Mouse (Mus musculus): ENCODE measurements around the gene Thsd7a. TPM values are rescaled to one million over a fixed set of nuclear protein-coding genes. Genes with fewer than 3 reads are reported as not detected.

Gene Thsd7a
- polyA plus RNA-seq, 1 experiment from 2014 or later: 5.2 TPM

DNA sequence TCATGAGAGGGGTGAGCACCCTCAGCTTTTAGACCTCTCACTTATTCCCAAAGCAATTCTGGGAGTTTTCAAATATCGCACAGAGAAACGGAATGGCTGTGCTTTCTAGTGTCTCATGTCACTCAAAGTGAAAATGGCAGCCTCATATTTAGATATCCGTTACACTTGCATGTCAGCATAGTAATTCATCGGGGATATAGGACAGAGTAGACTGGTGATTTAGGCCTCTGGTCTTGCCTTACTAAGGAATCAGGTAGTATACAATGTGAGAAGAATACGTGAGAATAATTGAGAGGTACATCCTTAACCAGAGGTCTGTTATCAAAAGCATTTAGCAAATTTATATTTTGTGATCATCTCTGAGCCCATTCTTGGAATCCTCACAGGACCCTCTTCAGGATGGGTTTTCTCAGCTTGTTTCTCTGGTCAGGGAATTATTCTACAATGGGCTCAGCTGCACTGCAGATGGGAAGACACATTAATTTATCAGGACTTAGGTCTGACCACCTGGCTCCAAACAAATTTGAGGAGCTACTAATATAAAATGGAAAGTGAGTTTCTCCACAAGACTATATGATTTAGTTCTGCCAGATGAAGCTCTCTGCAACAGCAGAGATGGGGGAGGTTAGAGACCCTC is 267.6 kb downstream of the Thsd7a start:
- Histone ChIP-seq H3K36me3 (no peaks in the 10 kb centered on the region), H3K27ac (no peak overlapping the region), H3K9me3 (no peaks in the 10 kb centered on the region), H3K4me1 (no peaks in the 10 kb centered on the region), H3K9ac (no peak overlapping the region), H3K4me2 (no peak overlapping the region), H3K27me3 (no peaks in the 10 kb centered on the region), H3K4me3 (no peak overlapping the region)
- no peak for ATAC-seq (ENCODE audit: insufficient number of reproducible peaks, low FRiP score, low TSS enrichment, low read depth)
- 85% methylated on average over 5 of the region's 5 CpGs for WGBS

DNA sequence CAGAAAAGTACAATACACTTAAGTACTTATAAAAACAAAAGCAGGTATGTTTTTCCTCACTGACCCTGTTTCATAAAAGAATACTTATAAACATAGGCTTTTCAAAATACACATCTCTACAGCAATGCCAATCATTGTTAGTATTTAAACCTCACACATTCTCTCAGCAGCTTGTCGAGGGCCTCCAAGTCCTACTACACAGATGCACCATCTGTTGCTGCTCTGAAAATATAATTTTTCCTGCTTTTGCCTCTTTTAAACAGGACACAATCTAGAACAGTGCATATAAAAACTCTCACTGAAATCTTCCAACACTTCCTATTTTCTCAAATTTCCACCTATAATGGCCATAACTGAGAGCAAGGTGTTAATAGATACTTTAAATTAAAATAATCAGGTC is 270.9 kb downstream of the Thsd7a start:
- 69% methylated on average over 1 of the region's 1 CpGs for WGBS
- Histone ChIP-seq H3K27ac (no peak overlapping the region), H3K4me2 (no peak overlapping the region), H3K36me3 (no peaks in the 10 kb centered on the region), H3K9me3 (no peaks in the 10 kb centered on the region), H3K27me3 (no peaks in the 10 kb centered on the region), H3K4me3 (no peak overlapping the region), H3K9ac (no peak overlapping the region), H3K4me1 (no peaks in the 10 kb centered on the region)
- ATAC-seq (ENCODE audit: insufficient number of reproducible peaks, low FRiP score, low TSS enrichment, low read depth): no peak

DNA sequence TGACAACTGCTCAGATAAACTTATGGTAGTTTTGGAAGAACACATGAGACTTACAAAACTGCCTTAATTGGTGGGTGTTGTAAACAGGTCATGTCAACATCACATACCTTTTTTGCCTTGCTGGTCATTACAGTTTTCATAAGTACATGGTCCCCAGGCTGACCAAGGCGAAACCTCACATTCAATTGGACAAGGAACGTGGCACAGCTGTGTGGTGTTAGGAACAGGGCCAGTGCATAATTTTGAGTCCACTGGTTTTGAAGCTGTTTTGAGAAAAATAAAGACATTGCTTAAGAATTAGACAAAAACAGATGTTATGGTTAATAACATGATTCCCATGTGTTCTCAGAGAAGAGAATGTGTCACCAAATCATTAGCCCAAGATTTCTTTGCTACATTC is 278.3 kb downstream of the Thsd7a start:
- H3K4me1 ChIP-seq: no peaks in the 10 kb centered on the region
- H3K9me3 ChIP-seq: no peaks in the 10 kb centered on the region
- H3K27me3 ChIP-seq: no peaks in the 10 kb centered on the region
- ATAC-seq (ENCODE audit: insufficient number of reproducible peaks, low FRiP score, low TSS enrichment, low read depth): no peak
- H3K4me2 ChIP-seq: no peak overlapping the region
- H3K4me3 ChIP-seq: no peak overlapping the region
- H3K9ac ChIP-seq: no peak overlapping the region
- no peaks in the 10 kb centered on the region for H3K36me3 ChIP-seq
- no peak overlapping the region for H3K27ac ChIP-seq
- 81% methylated on average over 2 of the region's 2 CpGs for WGBS

DNA sequence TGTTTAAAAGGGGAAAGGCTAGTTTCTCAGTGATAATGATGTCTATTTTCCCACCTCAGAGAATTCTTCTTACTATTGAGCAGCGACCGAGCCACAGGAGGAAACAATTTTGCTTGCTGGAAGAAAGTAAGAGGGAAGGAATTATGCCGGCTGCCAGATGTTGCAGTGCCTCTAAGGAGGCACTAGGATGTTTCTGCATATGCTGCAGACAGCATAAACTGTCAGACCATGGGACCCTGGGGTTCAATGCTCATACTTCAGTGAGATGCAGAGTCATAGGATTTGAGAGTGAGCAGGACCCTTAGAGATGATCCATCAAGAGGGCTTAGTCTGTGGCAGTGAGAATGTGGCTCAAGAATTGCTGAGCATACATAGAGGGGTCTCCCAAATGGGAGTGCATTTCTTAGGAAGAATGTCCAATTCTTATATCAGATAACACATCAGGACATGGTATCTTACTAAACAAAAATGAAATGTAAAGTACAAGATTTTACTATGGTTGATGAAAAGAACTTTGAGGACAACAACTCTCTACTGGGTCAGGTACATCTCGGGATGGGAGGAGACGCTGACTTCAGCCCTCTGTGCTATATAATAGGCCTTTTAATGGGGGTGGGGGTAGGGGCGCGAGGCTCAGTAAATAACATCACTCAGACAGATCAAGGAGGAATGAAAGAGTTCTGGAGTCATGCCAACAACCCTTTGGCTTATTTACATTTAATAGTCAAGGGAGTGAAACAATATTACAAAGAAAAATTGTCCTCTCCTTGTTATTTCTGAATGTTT is 281.7 kb downstream of the Thsd7a start:
- no peak overlapping the region for H3K27ac ChIP-seq
- no peak overlapping the region for H3K4me2 ChIP-seq
- no peak overlapping the region for H3K4me3 ChIP-seq
- no peaks in the 10 kb centered on the region for H3K9me3 ChIP-seq
- H3K27me3 ChIP-seq: no peaks in the 10 kb centered on the region
- WGBS: 54% methylated on average over 7 of the region's 7 CpGs
- H3K36me3 ChIP-seq: no peaks in the 10 kb centered on the region
- ATAC-seq (ENCODE audit: insufficient number of reproducible peaks, low FRiP score, low TSS enrichment, low read depth): no peak
- H3K4me1 ChIP-seq: no peaks in the 10 kb centered on the region
- H3K9ac ChIP-seq: no peak overlapping the region

DNA sequence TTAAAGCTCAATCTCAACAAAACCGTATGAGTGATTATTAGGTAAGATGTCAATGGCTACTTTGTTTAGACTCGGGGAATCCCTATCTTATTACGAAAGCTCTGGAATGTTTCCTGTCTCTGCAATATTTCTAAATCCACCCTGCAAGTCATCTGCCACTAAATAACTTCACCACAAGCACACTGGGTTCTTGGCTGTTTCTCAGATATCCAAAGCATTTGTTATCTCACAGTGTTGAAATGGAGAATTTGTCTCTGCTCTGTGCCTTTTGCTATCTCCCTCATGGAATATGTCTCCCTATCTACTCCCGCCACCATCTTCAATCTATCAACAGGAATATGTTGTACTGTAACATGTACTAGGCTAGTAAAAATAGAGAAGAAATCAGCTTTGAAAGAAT is 290.4 kb downstream of the Thsd7a start:
- Histone ChIP-seq H3K27me3 (no peaks in the 10 kb centered on the region), H3K9me3 (no peaks in the 10 kb centered on the region), H3K27ac (no peak overlapping the region), H3K4me3 (no peak overlapping the region), H3K4me1 (no peaks in the 10 kb centered on the region), H3K36me3 (no peaks in the 10 kb centered on the region), H3K4me2 (no peak overlapping the region), H3K9ac (no peak overlapping the region)
- 89% methylated on average over 4 of the region's 4 CpGs for WGBS
- no peak for ATAC-seq (ENCODE audit: insufficient number of reproducible peaks, low FRiP score, low TSS enrichment, low read depth)

DNA sequence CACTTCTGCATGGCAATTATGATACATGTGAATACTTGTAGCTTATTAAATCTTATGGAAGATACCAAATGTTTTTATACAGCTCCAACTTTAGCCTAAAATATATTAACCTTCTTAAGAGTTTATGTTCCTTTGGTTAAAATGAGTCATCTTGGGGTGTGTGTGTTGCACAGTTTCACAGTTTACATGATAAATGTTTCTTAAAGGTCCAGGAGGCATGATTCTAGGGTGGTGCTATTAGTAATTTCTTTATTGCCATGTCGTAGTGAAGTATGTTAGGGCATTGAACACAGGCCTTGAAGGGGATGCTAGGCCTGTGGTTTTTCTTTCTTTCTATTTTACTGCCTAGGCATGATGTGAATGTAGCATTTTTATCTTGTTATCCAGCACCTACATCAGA is 291.8 kb downstream of the Thsd7a start:
- WGBS: 77% methylated on average over 1 of the region's 1 CpGs
- Histone ChIP-seq H3K4me3 (no peak overlapping the region), H3K4me1 (no peaks in the 10 kb centered on the region), H3K4me2 (no peak overlapping the region), H3K27ac (no peak overlapping the region), H3K36me3 (no peaks in the 10 kb centered on the region), H3K27me3 (no peaks in the 10 kb centered on the region), H3K9ac (no peak overlapping the region), H3K9me3 (no peaks in the 10 kb centered on the region)
- ATAC-seq (ENCODE audit: insufficient number of reproducible peaks, low FRiP score, low TSS enrichment, low read depth): no peak

DNA sequence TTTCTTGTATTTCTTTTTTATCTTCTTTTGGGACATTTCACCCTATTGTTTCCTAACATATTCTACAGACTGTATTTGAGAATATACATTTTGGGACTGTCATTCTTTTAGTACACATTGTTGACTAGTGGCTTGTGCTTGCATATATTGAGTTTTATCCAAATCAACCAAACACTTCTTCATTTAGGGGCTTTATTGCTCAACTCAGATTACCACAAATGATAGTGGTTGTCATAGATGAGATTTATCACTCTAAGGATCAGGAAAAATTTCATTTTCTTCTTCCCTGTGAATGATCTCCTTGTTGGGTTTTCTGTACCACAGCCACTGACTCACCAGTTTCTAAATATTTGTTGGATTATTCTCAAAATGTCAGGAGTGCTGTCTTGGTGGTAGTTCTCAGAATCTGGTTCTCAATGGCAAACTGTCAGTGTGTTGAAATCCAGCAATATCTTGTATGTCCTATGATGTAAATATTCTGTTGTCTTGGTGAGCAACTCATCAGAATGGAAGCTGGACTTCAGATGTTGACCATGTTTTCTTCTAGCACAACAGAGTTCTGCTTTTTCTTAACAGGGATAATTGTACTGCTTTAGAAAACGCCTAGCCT is 294.2 kb downstream of the Thsd7a start:
- WGBS: 71% methylated on average over 1 of the region's 1 CpGs
- Histone ChIP-seq H3K9me3 (no peaks in the 10 kb centered on the region), H3K4me3 (no peak overlapping the region)

DNA sequence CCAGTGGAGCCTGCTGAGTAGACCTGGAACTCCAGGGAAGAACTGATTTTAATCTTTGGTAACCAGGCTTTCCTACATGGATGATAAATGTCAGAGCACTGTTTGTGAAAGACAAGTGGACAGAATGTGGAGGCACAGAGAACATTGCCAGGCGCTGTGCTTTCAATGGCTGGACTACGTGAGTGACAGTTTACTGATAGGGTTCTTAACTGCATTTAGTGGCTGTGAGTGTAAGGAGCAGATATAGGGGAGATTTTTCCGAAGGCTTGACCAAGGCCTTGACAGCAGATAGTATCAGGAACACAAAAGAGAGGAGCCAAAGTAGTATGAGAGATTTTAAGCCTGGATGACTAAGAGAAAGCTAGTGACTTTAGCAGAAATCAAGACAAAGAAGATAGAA is 295.1 kb downstream of the Thsd7a start:
- no peak overlapping the region for H3K4me3 ChIP-seq
- WGBS: 78% methylated on average over 3 of the region's 3 CpGs
- no peaks in the 10 kb centered on the region for H3K4me1 ChIP-seq
- no peak overlapping the region for H3K9ac ChIP-seq
- no peaks in the 10 kb centered on the region for H3K36me3 ChIP-seq
- H3K27ac ChIP-seq: no peak overlapping the region
- H3K4me2 ChIP-seq: no peak overlapping the region
- H3K27me3 ChIP-seq: no peaks in the 10 kb centered on the region
- no peaks in the 10 kb centered on the region for H3K9me3 ChIP-seq
- no peak for ATAC-seq (ENCODE audit: insufficient number of reproducible peaks, low FRiP score, low TSS enrichment, low read depth)

More for the DNA sequence above, 294.2 kb downstream of the Thsd7a start:
- H3K9ac ChIP-seq: no peak overlapping the region
- H3K4me2 ChIP-seq: no peak overlapping the region
- no peak for ATAC-seq (ENCODE audit: insufficient number of reproducible peaks, low FRiP score, low TSS enrichment, low read depth)
- no peaks in the 10 kb centered on the region for H3K36me3 ChIP-seq
- H3K27ac ChIP-seq: no peak overlapping the region
- no peaks in the 10 kb centered on the region for H3K27me3 ChIP-seq
- H3K4me1 ChIP-seq: no peaks in the 10 kb centered on the region

DNA sequence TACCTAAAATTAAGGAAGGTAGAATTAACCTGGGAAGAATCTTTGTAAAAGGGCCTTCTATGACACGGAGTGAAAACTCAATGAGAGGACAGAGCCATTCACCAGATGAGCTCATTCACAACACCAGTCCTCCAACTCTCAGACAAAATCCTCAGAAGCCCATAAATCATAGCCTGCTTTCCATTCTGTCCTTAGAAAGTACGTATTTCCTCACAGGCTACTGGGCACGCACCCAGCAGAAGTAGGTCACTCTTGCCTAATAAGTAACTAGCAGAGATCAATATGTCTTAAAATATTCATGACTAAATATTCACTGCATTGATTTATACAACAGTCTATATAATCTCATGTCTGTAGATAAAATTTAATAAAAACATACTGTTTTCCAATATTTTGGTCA is 300.4 kb downstream of the Thsd7a start:
- 57% methylated on average over 3 of the region's 3 CpGs for WGBS
- no peaks in the 10 kb centered on the region for H3K4me1 ChIP-seq
- no peaks in the 10 kb centered on the region for H3K9me3 ChIP-seq
- no peaks in the 10 kb centered on the region for H3K36me3 ChIP-seq
- no peaks in the 10 kb centered on the region for H3K27me3 ChIP-seq
- no peak overlapping the region for H3K27ac ChIP-seq
- H3K4me2 ChIP-seq: no peak overlapping the region
- H3K4me3 ChIP-seq: no peak overlapping the region
- no peak overlapping the region for H3K9ac ChIP-seq
- no peak for ATAC-seq (ENCODE audit: insufficient number of reproducible peaks, low FRiP score, low TSS enrichment, low read depth)

DNA sequence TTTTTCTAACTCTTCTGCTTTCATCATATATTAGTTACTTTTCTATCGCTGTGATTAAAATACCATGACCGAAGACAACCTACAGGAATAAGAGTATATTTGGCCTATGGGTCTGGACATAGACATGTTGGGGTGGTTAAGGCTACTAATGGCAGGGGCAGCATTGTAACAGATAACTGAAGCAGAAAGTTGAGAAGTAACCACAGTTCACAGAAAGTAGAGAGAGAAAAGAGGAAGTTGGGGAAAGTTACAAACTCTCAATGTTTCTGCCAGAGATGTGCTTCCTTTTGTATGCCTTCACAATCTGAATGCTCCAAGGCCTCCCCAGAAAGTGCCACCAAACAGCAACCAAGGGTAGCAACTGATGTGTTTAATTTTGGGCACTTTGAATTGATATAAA is 303.7 kb downstream of the Thsd7a start:
- no peaks in the 10 kb centered on the region for H3K36me3 ChIP-seq
- no peak overlapping the region for H3K27ac ChIP-seq
- no peak for ATAC-seq (ENCODE audit: insufficient number of reproducible peaks, low FRiP score, low TSS enrichment, low read depth)
- no peaks in the 10 kb centered on the region for H3K4me1 ChIP-seq
- no peak overlapping the region for H3K4me3 ChIP-seq
- no peak overlapping the region for H3K4me2 ChIP-seq
- H3K9ac ChIP-seq: no peak overlapping the region
- WGBS: 96% methylated on average over 2 of the region's 2 CpGs
- H3K9me3 ChIP-seq: no peaks in the 10 kb centered on the region
- no peaks in the 10 kb centered on the region for H3K27me3 ChIP-seq

DNA sequence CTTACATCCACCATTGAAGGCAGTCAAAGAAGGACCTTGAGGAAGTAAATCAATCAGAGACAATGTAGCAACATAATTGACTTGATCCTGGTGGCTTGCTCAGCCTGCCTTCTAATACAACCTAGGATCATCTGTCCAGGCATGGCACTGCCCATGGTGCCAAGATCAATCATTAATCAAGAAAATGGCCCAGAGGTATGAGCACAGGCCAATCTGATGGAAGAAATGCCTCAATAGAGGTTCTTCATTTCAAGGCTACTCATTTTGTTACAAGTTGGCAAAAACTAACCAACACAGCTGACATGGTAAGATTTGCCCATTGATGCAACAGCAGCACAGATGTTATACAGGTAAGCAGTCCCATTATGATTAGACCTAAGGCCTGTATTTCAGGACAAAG is 309.6 kb downstream of the Thsd7a start:
- Histone ChIP-seq H3K9me3 (no peaks in the 10 kb centered on the region), H3K36me3 (no peaks in the 10 kb centered on the region), H3K4me2 (no peak overlapping the region), H3K9ac (no peak overlapping the region), H3K4me1 (no peaks in the 10 kb centered on the region), H3K27me3 (no peaks in the 10 kb centered on the region), H3K4me3 (no peak overlapping the region), H3K27ac (no peak overlapping the region)
- ATAC-seq (ENCODE audit: insufficient number of reproducible peaks, low FRiP score, low TSS enrichment, low read depth): no peak

DNA sequence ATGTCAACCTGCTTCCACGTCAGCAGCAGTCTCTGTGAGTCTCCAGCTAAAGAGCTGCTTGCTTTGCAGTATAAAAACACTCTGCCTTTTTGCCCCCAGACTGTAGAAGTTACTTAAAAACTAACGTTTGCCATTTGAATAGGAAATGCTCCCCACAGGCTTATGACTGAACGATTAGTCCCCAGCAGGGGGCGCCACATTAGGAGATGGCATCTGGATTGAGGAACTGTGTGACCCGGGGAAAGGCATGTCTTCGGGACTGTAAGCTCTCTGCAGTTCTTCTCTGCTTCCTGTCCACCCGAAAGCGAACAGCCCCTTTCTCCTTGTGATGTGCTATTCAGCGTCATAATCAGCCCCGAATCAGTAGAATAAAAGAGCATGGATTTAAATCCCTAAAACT is 330.1 kb downstream of the Thsd7a start:
- Histone ChIP-seq H3K27ac (no peak overlapping the region), H3K36me3 (no peaks in the 10 kb centered on the region), H3K4me3 (no peak overlapping the region), H3K4me2 (no peak overlapping the region), H3K4me1 (no peaks in the 10 kb centered on the region), H3K9ac (no peak overlapping the region), H3K9me3 (no peaks in the 10 kb centered on the region), H3K27me3 (no peaks in the 10 kb centered on the region)
- ATAC-seq (ENCODE audit: insufficient number of reproducible peaks, low FRiP score, low TSS enrichment, low read depth): no peak
- 87% methylated on average over 10 of the region's 10 CpGs for WGBS
